8 mouse cellular contexts compared by ENCODE assay signal in the genomic region with DNA sequence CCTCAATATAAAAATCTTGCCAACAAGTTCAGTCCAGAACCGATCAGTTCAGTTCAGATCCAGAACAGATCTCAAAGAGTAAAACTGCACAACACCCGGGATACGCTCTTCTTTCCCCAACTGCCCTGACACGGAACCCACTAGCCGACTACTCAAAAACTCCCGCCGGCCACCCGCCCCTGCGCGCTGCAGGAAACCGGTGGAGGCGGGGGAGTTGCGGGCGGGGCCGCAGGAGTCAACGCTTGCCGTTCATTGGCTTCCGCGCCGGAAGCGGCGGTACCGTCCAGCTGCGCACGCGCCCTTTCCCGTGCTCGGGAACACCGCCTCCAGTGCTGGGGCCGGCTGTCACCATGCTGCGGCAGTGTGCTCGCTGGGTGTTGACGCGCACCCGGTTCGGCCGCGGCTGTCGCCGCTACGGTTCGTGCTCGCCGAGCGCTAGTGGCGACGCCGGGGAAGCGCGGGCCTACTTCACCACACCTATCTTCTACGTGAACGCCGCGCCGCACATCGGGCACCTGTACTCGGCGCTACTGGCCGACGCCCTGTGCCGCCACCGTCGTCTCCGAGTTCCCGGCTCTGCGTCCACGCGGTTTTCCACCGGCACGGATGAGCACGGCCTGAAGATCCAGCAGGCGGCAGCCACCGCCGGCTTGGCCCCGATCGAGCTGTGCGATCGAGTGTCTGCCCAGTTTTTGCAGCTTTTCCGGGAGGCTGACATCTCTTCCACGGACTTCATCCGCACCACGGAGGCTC. TPM values are rescaled to one million over a fixed set of nuclear protein-coding genes. Genes with fewer than 3 reads are reported as not detected.
DNase-seq lines count a peak whose midpoint lies in the region; ATAC-seq lines count a peak whose summit lies in the region.

A gene (plus strand): TSS at position 288 of the 753 bp plus-strand sequence.

- H3K9ac ChIP-seq in heart, embryonic 14.5 days (ENCODE audit: low read length): peak within 1 kb of the TSS; percentile 86
- peak within 1 kb of the TSS; percentile 85 for H3K9ac ChIP-seq in liver, embryonic 15.5 days
- H3K9ac ChIP-seq in neural tube, embryonic 12.5 days: peak within 1 kb of the TSS; percentile 79

- H3K9me3 ChIP-seq in heart, embryonic 14.5 days (ENCODE audit: control insufficient read depth, low read length): no peaks in the 10 kb centered on the region
- H3K9me3 ChIP-seq in liver, embryonic 15.5 days (replicated peaks): no peaks in the 10 kb centered on the region
- H3K9me3 ChIP-seq in neural tube, embryonic 12.5 days: no peaks in the 10 kb centered on the region

- peaks cover 5 to 15% of the 10 kb centered on the region in 2 experiments; a peak in 3 of 4 replicates for H3K4me1 ChIP-seq in heart, embryonic 14.5 days (ENCODE audit: control insufficient read depth in 2 of 2, insufficient read depth in 2 of 2, low read length in 2 of 2)
- H3K4me1 ChIP-seq in liver, embryonic 15.5 days (replicated peaks): peaks cover 31% of the 10 kb centered on the region
- H3K4me1 ChIP-seq in neural tube, embryonic 12.5 days: peaks cover 18% of the 10 kb centered on the region

- H3K36me3 ChIP-seq in heart, embryonic 14.5 days (ENCODE audit: control insufficient read depth, insufficient read depth, low read length): no peaks in the 10 kb centered on the region
- 0 out of 2 replicates have a peak, but pooled peaks cover 6% of the 10 kb centered on the region for H3K36me3 ChIP-seq in liver, embryonic 15.5 days (replicated peaks)
- no peaks in the 10 kb centered on the region for H3K36me3 ChIP-seq in neural tube, embryonic 12.5 days

- peak; percentile 89 for ATAC-seq in CD4-positive, CD25-positive, alpha-beta regulatory T cell, adult 4 months
- ATAC-seq in heart, embryonic 14.5 days (ENCODE audit: insufficient number of reproducible peaks, insufficient read depth, low FRiP score, low read depth): peak; percentile 97
- ATAC-seq in liver, embryonic 15.5 days (ENCODE audit: insufficient read depth): peak; percentile 99
- ATAC-seq in neural tube, embryonic 12.5 days (ENCODE audit: low FRiP score, low read depth): peak; percentile 99

- DNase-seq in c-Kit-negative CD71-positive TER-119-positive erythroid progenitor cells, embryonic 14.5 days (ENCODE audit: low read depth, low spot score): peak; percentile 88
- peak; percentile 89 for DNase-seq in fibroblast of lung, adult 2 months (ENCODE audit: low read depth)
- peak; percentile 97 to 98 for DNase-seq in kidney, postnatal 25 days
- DNase-seq in telencephalon, adult 2 months (ENCODE audit: low read depth, low spot score): peak; percentile 90

- H3K4me3 ChIP-seq in heart, embryonic 14.5 days (ENCODE audit: control insufficient read depth in 1 of 2, insufficient read depth in 1 of 2, low read depth in 1 of 2, low read length in 2 of 2): peak within 1 kb of the TSS; percentile 88 to 99
- H3K4me3 ChIP-seq in liver, embryonic 15.5 days (replicated peaks): peak within 1 kb of the TSS; percentile 88
- H3K4me3 ChIP-seq in neural tube, embryonic 12.5 days: peak within 1 kb of the TSS; percentile 76

- under 1% methylated on average over 78 of the region's 82 CpGs for WGBS in heart, embryonic 14.5 days
- WGBS in liver, embryonic 15.5 days (ENCODE audit: insufficient replicate concordance): under 1% methylated on average over 82 of the region's 82 CpGs
- WGBS in neural tube, embryonic 12.5 days: under 1% methylated on average over 82 of the region's 82 CpGs

- peak within 1 kb of the TSS; percentile 99 for H3K4me2 ChIP-seq in heart, embryonic 14.5 days (ENCODE audit: low read length)
- H3K4me2 ChIP-seq in liver, embryonic 15.5 days: peak within 1 kb of the TSS; percentile 98
- peak within 1 kb of the TSS; percentile 93 for H3K4me2 ChIP-seq in neural tube, embryonic 12.5 days (replicated peaks)

- peak within 1 kb of the TSS; percentile 71 to 77 for H3K27ac ChIP-seq in heart, embryonic 14.5 days (replicated peaks in 1 of 2; ENCODE audit: control insufficient read depth in 1 of 2, insufficient read depth in 1 of 2, low read depth in 2 of 2, low read length in 2 of 2)
- peak within 1 kb of the TSS; percentile 90 for H3K27ac ChIP-seq in liver, embryonic 15.5 days (replicated peaks)
- H3K27ac ChIP-seq in neural tube, embryonic 12.5 days: peak within 1 kb of the TSS; percentile 53

- no peaks in the 10 kb centered on the region for H3K27me3 ChIP-seq in heart, embryonic 14.5 days (ENCODE audit: control insufficient read depth, insufficient read depth, low read length)
- H3K27me3 ChIP-seq in liver, embryonic 15.5 days: peaks cover 3% of the 10 kb centered on the region; the same call in 1 of the 2 replicates
- no peaks in the 10 kb centered on the region for H3K27me3 ChIP-seq in neural tube, embryonic 12.5 days (replicated peaks)

RNA-seq across cellular contexts. Expression of the gene that starts here (rescaled TPM):
- polyA plus RNA-seq in CD4-positive, CD25-positive, alpha-beta regulatory T cell, adult 4 months (2017; shearing (Covaris generic)): 1 to 10 TPM; 3.7 to 4.2 TPM
- polyA plus RNA-seq in heart, embryonic 14.5 days (2014; fragmentation: Nextera tagmentation; extraction: Ambion mirVana): 3.6 TPM in 2 replicates
- 1.5 and 1.8 TPM in 2 replicates for polyA plus RNA-seq in liver, embryonic 15.5 days (2015; fragmentation: Nextera tagmentation; extraction: Ambion mirVana)
- polyA plus RNA-seq in neural tube, embryonic 12.5 days (2016; fragmentation: Nextera tagmentation; extraction: Ambion mirVana): 3.1 and 3.3 TPM in 2 replicates

Comparison
In these comparisons a context has a peak if more than half of its experiments do, and no peak if none do; other contexts are left out.
1. Peak in every context shown above with its lines: DNase-seq, ATAC-seq, H3K4me3 ChIP-seq and H3K27ac ChIP-seq.